Mouse (Mus musculus): ENCODE measurements around the gene Slc25a21. TPM values are rescaled to one million over a fixed set of nuclear protein-coding genes. Genes with fewer than 3 reads are reported as not detected.

Gene Slc25a21
- polyA plus RNA-seq, 1 experiment from 2014 or later, result 2.3 TPM

GRCm38 (mm10) chr12:56669451-56670122, 527.7 kb downstream of the Slc25a21 start:
- Histone ChIP-seq H3K36me3 (ENCODE audit: control insufficient read depth, insufficient read depth, low read length) (no peaks in the 10 kb centered on the region), H3K9me3 (ENCODE audit: control insufficient read depth, low read length) (no peaks in the 10 kb centered on the region), H3K4me2 (ENCODE audit: low read depth, low read length, severe bottlenecking) (no peak overlapping the region), H3K27me3 (ENCODE audit: control insufficient read depth, insufficient read depth, low read length) (no peaks in the 10 kb centered on the region), H3K4me3 (ENCODE audit: low read depth, low read length) (no peak overlapping the region), H3K4me1 (replicated peaks; ENCODE audit: control insufficient read depth, insufficient read depth, low read length) (no peaks in the 10 kb centered on the region; the same call in 1 of the 2 replicates), H3K27ac (ENCODE audit: low read depth, low read length) (no peak overlapping the region), H3K9ac (ENCODE audit: low read length) (no peak overlapping the region)
- WGBS, result 83% methylated on average over 9 of the region's 9 CpGs
- no peak for ATAC-seq (replicated peaks; ENCODE audit: low FRiP score)
- no peak for DNase-seq (ENCODE audit: low spot score)

Other genes with a start within 250 kb of the Slc25a21 start
- gene Prps1l3, start 32.9 kb upstream of the Slc25a21 start, polyA plus RNA-seq (2014; fragmentation: Nextera tagmentation; extraction: Ambion mirVana), result 77.6 and 77.7 TPM in 2 replicates
- 8.1 and 8.8 TPM in 2 replicates for gene Mipol1, start 33.0 kb upstream of the Slc25a21 start, polyA plus RNA-seq (2014; fragmentation: Nextera tagmentation; extraction: Ambion mirVana)